Mouse (Mus musculus) thymus, postnatal 25 days (tissue): ENCODE data around the gene Rps17.
A peak's percentile ranks its signal among the peaks of the same experiment; 100 is the strongest.

Experiments used
- DNase-seq: peaks from one replicate; pipeline ENCODE4 v3.0.0; 2022

Gene Rps17

GRCm38 (mm10) chr7:81344544-81345446 is at the start of gene Rps17:
Gene Rps17, minus strand, starts transcription at chr7:81345254.
- DNase-seq: peak; percentile 99

GRCm38 (mm10) chr7:81379363-81379762 is 34.3 kb upstream of the Rps17 start:
- DNase-seq: no peak

DNA sequence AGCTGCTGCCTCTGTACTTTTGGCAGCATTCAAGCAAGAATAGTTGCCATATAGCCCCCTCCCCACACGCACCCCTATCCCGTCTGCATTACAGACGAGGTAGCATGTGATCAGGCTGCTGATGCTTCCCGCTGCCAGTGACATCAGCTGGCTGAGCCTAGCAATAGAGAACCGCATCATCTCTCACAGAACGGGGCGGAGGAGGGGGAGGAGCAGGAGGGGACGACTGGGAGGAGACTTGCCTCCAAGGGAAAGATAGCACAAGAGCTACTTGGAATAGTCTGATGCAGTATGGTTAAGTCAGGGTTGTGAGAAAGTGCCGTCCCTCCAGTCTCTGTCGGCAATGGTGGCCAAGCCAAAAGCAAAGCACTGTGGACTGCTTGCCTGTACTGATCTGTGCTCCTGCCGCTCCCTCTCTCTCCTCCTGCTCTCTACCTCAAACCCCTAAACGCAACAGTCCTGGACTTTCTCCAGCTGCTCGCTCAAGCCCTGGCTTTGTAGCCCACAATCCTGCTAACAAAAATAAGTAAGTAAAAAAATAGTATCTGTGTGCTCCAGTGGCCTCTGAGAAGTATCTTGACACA is 27.4 kb upstream of the Rps17 start:
- no peak for DNase-seq

GRCm38 (mm10) chr7:81371811-81372210 is 26.8 kb upstream of the Rps17 start:
- no peak for DNase-seq

DNA sequence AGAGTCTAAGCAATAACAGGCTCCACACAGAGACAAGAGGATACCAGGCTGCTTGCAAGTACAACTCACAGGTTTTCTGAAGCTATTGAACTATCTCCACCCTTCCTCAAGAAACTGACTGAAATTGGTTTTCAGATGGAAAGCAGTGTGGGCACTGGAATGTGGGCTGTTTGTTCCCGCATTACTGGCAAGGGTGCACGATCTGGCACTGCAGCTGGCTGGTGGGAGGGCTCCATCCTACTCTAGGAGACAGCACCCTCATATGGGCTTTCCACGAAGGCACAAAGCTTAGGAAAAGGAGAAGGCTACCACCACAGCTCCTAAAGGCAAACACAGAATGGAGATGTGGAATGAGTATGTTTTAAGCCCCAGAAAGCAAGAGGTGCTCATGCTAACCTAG is 24.7 kb upstream of the Rps17 start:
- no peak for DNase-seq

DNA sequence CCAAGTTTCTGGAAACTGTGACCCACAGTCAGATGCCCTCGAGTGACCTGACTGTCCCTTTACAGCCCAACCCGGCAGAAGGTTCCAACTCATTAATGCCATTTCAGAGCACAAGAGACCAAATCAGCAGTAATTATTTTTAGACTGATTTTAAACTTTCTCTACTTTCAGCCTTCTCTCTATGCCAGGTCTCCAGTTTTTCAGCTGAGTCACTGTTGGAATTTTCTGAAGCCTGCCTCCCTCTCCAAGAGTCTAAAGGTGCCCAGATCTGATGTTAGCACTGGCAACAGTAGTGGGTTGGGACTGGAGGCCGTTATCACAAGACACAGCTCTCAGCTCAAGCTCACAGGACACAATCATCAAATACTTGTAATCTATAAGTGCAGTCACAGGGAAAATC is 22.9 kb upstream of the Rps17 start:
- no peak for DNase-seq

GRCm38 (mm10) chr7:81356975-81357374 is 11.9 kb upstream of the Rps17 start:
- DNase-seq: no peak

DNA sequence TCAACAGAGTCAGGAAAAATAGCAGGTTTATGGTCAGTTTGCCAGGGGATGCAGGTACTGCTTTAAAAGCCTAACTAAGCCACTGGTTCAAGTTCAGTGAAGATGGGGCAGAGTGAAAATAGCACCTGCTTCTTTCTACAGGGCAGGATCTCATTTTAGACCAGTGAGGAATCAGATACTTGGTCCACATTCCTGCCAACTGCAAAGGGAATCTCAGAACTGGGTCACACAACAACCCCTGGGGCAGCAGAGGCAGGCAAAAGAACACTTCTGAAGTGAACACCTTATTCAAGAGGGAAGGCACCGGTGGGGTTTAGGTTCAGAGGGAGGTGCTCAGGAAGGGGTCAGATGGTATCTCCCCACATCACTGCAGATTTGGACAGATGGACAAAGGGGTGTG is 11.3 kb upstream of the Rps17 start:
- DNase-seq: no peak

- DNase-seq: no peak
Measured at GRCm38 (mm10) chr7:81355746-81356145, 10.7 kb upstream of the Rps17 start.

DNA sequence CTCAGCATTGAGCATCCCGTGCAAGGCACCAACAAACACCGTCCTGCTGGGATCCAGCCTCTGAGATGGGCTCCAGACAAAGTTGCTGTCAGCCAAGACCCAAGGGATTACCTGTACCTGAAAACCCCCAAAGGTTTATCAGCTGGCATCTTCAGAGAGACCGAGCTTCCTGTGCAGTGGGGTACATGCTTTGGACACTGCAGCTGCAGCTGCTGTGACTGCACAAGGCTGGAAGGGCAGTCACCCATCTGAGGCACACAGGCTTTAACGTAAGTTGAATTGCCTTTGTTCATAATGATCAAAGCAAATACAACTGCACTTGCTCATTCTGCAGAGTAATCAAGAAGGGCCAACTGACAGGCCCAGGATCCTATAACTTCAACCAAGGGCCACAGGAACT is 6.8 kb upstream of the Rps17 start:
- DNase-seq: peak; percentile 51

GRCm38 (mm10) chr7:81348206-81348605 is 3.2 kb upstream of the Rps17 start:
- DNase-seq: no peak

DNA sequence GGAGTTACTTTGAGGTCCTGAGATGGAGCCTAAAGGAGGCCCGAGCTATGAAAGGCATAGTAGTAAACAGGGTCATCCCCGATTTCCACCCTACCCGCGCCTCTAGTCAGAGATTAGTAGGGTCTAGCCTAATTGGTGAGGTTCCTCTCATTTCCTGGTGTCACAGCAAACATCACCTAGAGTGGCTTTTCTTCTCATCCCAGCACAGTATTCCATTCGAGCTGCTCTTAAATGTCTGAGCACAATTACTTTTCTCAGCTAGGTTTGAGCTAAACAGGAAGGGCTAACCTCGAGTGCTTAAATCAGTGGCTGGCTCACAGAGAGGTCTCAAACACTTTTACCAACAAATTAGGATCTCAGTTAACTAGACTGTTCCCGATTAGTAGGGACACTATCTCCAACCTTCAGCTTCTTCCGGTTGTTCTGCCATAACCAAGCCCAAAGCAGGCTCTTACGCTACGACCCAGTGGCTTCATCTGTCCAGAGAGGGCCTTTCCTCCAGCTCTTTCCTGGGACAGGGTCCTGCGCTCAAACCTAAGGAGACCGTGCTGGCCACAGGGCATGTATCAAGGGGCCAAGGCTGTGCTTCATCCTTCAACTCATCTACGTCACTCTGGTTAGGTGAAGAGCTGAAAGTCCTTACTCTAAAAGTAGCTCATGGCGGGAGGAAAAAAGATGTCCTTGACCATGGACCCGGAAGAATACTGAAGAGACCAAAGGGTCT is 555 bp upstream of the Rps17 start:
- no peak for DNase-seq

DNA sequence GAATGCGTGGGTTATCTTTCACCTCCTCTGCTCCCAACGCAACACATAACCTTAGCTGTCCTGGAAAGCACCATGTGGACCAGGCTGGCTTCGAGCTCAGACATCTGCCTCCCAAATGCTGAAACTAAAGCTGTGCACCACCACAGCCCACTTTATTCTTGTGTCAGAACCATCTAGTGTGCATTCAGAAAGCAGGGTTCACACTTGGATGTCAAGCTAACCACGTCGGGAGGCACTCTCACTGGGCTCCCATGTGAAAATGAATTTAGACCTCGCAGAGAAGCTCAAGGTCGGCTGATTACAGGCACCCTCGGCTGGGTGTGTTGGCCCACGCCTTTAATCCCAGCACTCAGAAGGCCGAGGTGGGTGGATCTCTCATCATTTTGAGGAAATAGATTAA is 1.2 kb downstream of the Rps17 start:
- no peak for DNase-seq

- no peak for DNase-seq
Measured at GRCm38 (mm10) chr7:81343316-81343715, 1.7 kb downstream of the Rps17 start.

DNA sequence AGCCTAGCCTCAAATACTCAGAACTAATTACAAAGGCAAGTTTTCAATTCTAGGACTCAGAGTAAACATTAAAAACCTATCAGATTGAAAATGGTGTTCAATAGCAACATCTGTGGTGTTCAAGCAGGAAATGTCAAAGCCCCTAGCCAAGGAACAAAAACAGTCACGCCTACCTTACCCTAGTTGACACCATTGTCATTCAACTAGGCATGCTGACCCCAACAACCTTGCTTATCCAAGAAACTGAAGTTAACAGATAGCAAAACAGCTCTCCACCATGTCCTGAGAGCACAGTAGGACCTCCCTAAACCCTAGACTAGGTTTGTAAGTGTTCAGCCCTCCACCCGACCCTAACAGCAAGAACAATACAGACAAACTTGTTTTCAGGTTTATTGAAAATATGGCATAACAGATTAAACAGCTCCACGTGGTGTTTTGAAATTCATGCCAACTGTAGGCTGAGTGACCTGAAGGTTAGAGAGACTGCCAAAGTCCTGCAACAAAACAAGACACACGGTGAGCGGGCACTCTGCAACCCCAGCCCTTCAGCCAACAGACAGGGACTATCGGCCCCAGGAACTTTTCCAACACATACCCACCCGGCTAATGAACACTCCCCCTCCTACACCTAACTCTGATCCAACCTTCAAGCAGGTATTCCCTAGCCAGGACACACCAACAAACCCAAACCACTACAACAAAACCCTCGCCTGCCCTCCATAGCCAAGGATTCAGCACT is 2.5 kb downstream of the Rps17 start:
- DNase-seq: no peak

- no peak for DNase-seq
Measured at GRCm38 (mm10) chr7:81341563-81341962, 3.5 kb downstream of the Rps17 start.

- DNase-seq: peak; percentile 65
Measured at GRCm38 (mm10) chr7:81339783-81340182, 5.3 kb downstream of the Rps17 start.

- no peak for DNase-seq
Measured at GRCm38 (mm10) chr7:81338522-81338873, 6.6 kb downstream of the Rps17 start.

DNA sequence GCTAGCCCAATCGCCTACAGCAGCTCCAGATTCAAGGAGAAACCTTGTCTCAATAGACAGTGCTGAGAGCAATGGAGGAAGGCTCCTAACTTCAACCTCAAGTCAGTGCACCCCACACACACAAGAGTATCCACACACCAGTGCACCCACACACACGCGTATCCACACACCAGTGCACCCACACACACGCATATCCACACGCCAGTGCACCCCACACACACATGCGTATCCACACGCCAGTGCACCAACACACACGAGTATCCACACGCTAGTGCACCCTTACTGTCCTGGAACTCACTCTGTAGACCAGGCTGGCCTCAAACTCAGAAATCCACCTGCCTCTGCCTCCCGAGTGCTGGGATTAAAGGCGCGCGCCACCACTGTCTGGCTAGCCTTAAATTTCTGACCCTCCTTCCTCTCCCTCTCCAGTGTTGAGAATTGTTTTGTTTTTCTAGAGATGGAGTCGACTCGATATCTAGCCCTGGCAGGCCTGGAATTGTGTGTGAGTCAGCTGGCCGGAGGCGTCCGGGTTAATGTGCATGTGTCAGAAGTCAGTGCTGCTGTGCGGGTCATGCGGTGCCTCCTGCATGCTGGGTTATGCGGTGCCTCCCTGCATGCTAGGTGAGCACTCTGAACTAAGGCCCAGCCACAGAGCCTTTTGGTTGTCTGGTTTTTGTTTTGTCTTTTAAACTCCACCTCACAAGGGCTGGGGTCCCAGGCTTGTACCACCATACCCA is 7.1 kb downstream of the Rps17 start:
- no peak for DNase-seq

- DNase-seq: peak; percentile 50
Measured at GRCm38 (mm10) chr7:81336432-81336786, 8.6 kb downstream of the Rps17 start.

DNA sequence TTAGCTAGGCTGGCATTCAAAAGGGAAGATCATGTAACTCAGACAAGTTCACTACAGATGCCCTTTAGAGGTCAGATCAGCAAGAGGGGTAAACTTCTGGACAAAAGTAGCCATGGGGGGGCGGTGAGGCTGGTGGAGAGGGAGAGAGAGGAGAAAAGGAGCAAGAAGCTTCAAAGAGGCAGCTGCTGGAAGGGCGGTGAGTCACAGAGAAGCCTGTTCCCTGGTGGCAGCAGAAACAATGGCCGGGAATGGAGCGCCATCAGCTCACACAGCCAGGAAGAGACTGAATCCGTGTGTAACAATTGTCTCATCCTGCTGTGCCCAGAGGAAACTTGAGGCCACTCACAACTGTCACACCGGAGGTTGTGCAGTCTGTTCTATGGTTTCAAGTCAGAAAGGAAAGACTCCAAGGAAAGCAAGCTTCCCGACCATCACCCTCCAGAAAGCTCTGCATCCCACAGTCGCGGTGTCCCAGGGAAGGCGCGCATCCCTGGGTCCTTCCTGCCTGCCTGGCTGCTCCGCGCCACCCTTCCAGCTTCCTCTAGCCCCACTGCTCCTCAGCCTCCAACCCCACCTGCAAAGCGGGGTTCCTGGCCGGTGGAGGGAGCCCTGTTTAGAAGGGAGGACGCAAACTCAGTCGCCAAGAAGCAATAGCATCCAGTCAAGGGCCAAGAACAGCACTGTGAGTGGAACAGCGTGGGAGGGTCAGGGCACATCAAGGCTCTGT is 9.2 kb downstream of the Rps17 start:
- DNase-seq: no peak

DNA sequence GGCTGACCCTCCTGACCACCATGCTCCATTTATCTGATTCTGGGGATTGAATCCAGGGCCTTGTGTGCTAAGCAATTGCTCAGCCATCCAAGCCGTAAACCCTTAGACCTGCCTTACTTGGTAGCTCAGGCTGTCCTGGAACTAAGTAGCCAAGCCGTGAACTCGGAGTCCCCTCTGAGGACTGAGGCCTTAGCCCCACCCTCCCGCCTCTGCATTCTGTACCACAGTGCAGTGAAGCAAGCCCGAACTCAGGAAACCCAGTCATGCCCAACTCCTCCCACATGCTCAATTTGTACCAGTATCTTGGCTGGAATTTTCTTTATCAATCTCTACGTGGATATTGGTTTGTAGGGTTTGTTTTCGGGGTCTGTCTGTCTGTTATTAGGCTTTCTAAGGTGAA is 13.2 kb downstream of the Rps17 start:
- no peak for DNase-seq
